Mouse (Mus musculus): Measurements from ENCODE around the gene 1700008O03Rik.

- TF ChIP-seq GATA1 (IDR thresholded peaks at IDR 0.05; ENCODE audit: borderline replicate concordance, low read length) = no peak
- TF ChIP-seq FLI1 (IDR thresholded peaks at IDR 0.05; ENCODE audit: low read length) = no peak
These were observed 48.3 kb downstream of the 1700008O03Rik start for GRCm38 (mm10) chr7:44337121-44337849.

Data from megakaryocyte, embryonic 14.5 days (primary cell).